Mouse (Mus musculus) thymus, adult 18-20 months (tissue): ENCODE measurements around the gene Spsb1.

Source experiments
- DNase-seq, 2 experiments: peaks; one replicate each; pipeline ENCODE4 v3.0.0; 2022; ENCODE audit warnings: mixed read lengths in 2 of 2

The Spsb1 gene

DNA sequence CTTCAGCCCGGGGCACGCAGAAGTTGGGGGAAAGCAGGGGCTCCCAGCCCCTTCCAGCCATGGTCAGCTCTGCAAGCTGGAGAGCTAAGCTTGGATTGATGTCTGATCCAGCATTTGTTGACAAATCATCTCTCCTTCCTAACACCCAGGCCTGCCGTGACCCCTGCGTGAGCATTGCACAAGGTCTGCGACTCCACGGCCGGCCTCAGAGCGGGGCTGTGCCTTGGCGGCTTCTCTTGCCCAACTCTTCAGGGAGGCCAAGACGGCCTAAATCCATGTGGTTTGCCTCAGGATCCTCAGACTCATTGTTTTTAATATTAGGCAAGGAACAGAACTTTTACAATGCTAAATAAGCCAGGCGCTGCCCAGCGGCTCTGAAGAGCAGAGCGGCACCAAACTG lies 3.6 kb downstream of the Spsb1 start:
- no peak for DNase-seq

DNA sequence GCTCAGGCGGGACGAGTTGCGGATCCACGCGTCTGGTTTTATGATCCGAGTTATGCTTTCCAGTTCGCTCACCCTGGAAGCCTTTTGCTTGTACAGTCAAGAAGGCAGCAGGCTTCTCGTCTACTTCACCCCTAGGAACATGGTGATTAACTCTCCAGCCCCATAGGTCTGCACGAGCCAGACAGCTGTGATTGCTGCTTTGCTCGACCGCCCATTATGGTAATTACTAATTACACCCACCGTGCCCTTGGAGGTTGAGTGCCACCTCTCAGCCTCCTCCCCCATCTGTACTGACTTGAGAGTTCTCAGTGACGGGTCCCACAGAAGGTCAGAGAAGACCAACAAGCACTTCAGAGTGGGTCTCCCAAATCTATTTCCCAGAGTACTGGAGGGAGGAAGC lies 5.2 kb downstream of the Spsb1 start:
- DNase-seq: no peak

DNA sequence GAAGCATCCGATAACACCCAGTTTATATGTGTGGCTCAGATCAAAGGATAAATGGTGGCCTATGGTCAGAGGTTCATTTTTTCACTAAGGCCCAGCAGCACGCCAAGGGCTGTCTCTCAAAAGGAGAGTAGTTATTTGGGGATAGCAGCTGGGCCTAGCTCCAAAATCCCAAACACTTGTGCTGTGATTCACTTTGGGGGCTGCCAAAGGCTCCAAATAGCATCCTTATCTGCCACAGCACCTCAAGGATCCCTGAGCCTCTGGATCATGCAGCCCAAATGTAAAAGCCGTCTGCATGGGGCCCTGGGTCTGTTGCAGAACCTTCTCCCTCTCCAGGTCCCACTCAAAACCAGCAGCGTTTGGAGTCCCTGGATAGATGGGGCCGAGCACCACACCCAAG lies 6.7 kb downstream of the Spsb1 start:
- no peak for DNase-seq

DNA sequence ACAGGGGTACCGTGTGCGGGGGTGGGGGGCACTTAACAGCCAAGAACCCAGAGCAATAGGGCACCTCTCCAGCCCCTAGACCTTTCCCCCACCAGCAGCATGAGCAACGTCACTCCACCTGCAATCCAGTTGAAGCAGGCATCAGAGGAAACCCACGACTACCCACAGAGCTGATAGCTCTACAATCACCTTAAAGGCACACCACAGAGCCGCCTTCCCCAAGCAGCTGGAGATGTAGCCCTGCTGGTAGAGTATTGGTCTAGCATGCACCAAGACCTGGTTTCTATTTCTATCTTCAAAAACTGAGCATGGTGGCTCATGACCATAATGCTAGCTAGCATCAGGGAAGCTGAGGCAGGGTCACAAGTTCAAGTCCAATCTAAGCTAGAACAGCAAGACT lies 7.4 kb downstream of the Spsb1 start:
- DNase-seq: no peak

DNA sequence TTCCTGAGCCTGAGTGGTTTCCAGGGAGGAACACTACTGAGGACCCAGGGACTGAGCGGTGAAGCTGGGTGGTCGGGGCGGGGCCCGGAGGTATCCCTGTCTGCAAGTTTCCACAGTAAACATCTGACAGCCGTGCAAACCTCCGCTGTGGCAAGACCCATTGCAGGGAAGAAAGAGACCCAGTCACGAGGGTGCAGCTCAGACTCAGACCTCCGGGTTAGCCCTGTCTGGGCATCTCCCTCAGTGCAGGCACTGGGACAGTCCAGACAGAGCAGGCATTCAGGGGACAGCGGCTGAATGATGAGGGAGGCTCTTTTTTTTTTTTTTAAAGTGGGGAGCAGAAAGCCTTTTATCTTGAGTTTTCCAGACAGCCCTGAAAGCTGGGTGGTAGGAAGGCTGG lies 9.6 kb downstream of the Spsb1 start:
- DNase-seq: no peak

DNA sequence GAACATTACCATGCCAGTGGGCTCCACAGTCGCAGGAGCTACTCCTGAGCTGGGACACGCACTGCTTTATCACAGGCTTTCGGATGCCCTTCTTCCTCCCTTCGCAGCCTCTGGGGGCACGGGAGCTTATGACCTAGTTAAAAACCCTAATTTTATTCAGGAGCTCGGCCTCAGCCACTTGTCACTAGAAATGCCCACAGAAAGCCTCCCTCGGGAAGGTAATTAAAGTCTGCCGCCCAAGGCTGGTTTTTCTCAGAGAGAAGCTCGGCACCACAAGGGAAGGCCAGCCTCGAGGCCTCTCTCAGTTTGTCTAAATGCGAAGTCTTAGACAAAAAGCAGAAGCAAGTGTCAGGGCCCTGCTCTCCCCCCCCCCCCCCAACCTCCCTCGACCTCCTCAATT lies 10.6 kb downstream of the Spsb1 start:
- no peak for DNase-seq

DNA sequence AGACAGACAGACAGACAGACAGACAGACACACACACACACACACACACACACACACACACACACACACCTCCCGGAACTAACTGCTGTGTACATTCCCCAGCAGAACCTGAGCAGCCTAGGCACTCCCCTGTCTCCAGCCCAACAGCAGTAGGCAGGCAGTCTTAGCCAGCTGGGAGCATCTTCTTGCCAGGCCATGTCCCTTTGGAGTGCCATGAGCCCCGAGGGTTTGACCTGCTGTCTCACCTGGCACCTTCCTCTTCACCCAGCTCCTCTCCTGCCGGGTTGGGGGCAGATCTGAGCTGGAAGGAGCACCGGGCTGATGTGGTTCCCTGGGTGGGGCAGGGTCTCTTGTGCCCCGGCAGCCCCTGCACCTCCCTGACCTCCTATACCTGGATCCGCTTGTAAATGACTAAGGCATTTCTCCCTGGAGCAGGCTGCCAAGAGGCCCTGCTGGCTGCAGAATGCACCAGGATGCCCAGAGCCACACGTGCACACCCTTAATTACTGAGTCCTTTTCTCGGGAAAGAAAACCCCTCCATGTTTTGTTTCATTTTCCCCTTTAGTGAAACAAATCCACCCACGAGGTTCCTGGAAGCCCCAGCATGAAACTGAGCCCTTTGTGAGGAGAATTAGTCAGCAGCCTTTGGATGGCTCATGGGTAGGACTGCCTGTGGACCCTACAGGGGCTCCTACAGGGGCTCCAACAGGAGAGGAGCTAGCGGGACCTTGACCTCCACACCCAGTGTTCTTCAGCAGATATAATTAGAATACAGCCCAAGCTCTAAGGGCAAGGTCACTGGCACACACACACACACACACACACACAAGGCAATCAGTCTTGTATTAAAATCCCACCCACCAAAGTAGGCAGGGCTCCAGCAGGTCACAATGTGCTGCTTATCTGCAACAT lies 11.8 kb downstream of the Spsb1 start:
- DNase-seq: no peak

DNA sequence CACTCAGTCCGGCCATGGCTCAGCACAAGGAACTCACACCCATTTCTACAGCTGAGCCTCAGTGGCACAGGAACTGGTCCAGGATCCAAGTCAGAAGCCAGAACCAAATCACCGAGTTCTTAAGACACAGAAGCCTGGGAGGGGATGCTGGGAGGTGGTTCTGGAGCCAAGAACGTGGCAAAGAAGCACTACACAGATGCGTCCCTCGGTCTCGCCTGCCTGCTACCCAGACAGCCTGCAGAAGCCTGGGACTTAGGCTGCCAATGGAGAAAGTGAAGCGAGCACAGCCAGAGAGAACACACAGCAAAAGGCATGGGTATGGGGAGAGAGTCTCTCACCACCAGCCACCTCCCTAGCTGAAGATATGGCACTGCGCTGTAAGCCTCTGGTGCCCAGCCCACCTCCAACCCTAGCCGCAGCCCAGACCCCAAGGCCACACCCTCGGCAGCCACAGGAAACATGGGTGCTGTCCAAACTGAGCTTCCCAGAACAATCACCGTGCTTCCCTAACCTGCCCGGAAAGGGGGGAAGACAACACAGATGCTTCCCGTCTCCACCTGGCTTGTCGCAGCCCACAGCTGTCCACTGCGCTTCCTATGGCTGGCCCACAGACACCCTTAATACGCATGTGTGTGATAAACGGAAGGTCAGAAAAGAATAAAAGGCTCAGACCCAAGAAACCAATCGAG lies 13.6 kb downstream of the Spsb1 start:
- DNase-seq: no peak

DNA sequence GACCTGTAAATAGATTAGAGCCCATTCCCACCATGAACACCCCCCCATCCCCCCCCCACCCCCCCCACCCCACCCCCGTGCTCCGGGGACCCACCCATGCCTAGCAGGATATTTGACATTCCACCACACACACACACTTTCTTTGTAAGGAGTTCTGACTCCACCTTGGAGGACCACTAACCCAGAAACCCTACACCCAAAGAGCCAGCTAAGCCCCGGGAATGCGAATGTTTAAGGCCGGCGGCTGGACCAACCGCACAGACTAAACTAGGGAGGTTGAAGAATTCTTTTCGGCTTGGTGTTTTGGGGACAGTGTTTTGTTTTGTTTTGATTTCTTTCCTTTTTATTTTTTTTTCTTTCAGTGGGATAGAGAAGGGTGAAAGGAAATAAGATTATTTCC lies 16.1 kb downstream of the Spsb1 start:
- DNase-seq: no peak

DNA sequence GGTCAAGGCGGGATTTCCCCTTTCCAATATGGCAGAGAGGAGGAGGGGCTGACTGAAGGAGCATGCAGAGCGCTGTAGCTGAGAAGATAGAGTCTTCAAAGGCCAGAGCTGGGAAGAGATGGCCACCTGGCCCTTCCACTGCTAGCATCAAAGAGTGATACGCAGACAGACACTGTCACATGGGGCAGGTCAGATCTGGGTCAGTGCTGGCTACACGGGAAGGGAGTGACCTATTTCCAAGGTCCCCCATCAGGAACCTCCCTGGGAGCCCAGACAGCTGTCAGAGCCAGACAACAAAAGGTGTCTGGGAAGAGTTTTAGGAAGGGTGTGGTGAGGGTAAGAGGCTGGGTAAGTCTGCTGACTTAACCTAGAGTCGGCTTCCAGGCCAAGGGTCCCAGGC lies 17.9 kb downstream of the Spsb1 start:
- no peak for DNase-seq

DNA sequence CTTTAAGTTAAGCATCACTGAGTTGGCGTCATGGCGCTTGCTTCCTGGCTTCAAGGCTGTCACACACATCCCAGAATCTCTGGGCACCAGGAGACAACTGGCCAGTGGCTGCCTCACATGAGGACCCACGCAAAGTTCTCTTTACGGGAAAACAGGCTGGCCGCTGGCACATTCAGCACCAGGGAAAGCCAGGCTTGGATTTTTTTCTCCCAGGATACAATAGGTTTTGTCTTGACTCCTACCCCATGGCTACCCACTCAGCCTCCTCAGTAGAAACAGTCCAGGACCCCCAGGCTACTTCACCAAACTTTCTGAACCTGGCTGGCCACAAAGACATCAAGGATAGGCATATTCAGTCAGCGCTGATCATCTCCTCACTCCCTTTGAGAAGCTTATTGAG lies 19.4 kb downstream of the Spsb1 start:
- DNase-seq: no peak

DNA sequence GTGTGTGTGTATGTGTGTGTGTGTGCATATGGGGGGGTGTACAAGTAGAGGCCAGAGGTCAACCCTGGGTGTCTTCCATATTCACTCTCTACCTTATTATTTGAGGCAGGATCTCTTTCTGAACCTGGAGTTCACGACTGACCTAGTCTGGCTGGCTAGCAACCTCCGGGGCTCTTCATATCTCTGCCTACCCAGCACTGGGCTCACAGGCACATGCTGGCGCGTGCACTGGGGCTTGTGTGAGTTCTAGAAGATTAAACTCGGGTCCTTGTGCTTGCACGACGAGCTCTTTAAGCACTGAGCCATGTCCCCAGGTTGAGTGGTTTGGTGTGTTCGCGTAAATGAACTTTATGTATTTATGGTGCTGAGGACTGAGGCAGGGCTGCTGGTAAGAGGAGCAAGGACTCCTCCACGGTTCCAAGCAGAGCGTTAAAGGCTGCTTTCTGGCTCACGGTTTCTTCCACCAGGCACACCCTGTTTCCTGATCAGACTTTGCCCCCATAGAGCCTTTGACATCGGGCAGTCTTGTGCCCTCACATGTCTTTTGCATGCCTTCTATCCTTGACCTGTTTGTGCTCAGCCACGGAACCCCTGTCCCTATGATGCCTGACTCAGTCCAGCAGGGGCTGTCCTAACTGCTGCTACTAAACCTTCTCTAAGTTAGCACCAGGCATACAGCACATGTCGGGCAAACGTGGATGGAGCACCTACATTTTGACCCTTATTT lies 21.2 kb downstream of the Spsb1 start:
- no peak for DNase-seq

DNA sequence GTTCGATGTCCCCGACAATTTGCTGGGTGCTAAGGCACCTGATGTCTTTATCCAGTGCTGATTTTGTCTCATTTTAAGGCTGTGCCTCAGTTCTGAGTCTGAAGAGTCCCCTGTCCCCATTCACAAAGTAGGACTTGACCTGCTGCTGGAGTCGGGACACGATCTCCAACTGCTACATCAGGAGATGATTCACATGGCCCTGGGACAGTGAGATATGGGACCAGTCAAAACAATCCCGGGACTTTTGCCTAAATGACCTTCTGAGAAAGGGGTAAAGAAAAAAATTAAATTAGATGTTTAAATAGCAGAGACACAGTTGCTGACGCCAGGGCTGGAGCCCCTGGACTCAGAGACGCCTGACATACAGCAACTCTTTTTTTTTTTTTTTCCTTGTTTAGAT lies 21.8 kb downstream of the Spsb1 start:
- DNase-seq: no peak

DNA sequence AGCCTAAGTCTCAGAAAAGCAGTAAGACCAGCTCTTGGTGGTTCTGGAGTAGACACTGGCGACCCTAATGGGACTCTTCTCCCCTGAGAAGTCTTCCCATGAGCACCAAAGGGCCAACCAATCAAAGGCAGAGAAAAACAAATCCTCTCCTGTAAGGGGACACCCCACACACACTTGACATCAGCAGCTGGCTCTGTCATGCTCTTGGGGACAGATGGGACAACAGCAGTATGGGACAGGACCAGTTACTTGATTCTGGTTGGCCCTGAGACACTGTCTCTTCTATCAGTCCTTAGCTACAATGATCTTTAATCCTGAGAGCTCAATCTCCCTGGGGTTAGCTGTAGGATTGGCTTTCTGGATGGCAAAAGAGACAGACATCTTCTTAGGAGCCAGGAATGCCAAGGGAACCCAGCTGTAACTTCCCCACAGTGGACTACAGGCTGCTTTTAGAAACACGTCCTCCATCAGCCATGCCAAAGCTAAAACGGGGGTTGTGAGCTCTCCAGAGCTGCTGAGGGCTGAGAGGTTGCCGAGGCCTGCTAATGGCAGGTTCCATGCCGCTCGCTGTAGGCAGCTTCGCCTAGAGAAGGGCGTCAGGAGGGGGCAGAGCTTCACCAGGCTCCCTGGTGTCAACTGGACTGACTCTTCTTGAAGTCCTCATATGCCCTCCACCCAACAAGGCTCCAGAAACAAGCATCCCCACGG lies 22.6 kb downstream of the Spsb1 start:
- DNase-seq: no peak

DNA sequence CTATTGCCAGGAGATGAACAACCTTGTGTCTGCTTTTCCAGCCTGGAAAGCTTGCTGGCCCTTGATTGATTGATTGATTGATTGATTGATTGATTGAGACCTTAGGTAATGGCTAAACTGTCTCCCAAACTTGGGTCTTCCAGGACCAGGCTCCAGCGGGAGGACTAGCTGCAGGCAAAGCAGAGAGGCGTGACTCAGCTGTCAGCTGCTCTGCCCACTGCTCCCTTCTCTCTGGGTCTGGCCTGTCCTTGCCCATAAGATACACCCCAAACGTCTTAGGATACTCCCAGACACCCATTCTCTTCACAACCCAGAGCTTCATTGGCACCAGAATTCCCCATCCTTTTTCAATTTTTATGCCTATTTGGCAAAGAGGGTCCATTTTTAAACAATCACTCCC lies 24.1 kb downstream of the Spsb1 start:
- DNase-seq: no peak

DNA sequence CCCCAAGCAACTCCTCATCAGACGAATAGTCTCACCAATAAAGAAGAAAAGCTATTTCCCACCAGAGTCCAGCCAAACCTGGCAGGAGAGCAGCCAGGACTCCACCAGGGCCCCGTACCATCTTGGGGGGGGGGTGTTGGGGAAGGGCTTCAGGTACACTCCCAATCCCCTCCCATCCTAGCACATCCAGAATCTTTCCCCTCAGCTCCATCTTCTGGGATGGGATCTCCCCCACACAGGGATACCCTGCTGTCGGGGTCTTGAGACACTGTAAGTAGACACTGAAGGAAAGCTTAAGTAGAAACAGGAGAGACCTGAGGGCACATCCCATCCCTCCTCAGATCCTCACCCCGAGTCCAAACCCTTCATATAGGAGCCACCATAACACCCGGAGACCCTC lies 31.8 kb downstream of the Spsb1 start:
- DNase-seq: no peak

DNA sequence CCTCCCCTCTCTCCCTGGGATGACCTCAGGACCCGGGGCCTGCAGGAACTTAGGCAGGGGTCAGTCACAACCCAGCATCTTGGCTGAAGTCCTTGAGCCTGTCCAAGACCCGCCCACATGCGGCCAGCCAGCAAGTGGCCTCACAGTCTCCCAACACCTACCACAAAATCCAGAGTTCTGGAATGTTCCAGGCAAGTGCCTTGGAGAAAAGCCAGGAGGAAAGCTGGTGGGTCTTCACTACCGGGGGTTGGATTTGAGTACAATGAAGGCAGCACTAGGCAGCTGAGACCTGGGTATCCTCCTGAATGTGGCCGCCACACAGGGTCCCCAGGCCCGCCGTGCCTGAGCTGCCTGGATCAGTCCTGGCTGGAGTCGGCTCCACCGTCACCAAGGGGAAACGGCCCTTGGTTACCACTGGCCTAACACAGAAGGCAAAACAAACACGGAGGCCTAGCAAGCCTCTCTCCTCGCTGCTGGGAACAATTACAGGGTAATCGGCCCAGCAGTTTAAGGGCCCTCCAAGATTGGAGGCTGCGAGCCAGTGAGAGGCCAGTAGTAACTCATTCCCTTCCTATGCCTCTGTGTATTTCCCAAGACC lies 32.6 kb downstream of the Spsb1 start:
- no peak for DNase-seq

DNA sequence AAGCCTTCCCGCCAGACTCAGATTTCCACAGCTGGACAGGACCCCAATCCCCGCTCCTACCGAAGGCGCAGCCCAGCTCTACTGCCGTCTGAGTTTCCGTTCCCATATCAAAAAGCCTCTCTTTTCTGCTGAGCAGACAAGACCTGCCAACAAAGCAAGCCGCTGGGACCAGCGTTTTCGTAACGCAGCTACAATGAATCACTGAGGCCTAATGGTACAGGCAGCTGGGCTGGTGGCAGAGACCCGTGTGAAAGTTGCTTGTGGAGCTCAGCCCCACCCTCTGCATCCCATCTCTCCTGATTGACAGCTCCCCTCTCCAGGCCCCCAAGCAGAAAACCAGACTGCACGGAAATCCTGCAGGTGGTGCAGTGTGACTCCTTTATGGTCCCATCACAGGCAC lies 34.0 kb downstream of the Spsb1 start:
- DNase-seq: no peak

DNA sequence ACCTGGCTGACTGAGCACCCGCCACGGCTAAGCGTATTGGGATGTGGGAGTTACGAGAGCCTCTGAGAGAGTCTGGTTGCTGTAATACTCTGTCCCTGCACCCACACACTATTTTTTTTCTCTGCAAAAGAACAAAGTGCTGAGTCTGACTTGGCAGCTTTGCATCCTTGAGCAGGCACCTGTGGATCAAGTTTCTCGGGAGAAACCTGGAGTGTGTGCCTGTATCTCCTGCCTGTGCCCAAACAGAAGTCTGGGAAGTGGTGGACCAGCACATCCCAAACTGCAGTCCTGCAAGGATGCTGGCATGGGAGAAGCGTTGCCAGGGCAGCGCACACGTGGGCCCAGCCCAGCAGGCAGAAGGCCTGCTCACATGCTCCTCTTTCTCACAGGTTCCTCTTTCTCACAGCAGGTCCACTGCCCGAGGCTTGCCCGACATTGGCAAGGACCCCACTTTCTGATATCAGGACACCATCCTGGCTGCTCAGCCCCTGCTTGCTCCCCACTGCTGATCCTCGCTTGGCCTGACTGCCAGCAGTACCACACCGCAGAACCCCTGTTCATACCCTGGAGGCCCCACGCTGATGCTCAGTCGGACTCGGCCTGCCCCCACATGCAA lies 36.3 kb downstream of the Spsb1 start:
- no peak for DNase-seq

DNA sequence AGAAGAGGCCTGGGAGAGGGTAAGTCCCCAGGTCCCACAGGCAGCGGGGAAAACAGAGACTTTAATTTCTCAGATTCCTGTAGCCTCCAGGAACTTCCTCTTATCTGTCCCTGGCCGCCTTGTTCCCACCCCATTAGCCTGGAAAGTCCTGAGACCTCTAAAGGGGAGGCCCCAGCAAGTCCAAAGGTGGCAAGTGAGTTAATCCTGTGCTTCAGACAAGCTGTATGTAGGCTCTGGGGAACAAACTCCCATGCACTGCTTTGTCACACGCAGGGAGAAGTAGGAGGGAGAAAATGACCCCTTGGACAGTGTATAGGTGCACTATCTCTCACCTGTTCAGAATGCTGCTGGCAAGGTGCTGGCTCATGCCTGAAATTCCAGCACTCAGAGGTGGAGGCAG lies 38.0 kb downstream of the Spsb1 start:
- no peak for DNase-seq

DNA sequence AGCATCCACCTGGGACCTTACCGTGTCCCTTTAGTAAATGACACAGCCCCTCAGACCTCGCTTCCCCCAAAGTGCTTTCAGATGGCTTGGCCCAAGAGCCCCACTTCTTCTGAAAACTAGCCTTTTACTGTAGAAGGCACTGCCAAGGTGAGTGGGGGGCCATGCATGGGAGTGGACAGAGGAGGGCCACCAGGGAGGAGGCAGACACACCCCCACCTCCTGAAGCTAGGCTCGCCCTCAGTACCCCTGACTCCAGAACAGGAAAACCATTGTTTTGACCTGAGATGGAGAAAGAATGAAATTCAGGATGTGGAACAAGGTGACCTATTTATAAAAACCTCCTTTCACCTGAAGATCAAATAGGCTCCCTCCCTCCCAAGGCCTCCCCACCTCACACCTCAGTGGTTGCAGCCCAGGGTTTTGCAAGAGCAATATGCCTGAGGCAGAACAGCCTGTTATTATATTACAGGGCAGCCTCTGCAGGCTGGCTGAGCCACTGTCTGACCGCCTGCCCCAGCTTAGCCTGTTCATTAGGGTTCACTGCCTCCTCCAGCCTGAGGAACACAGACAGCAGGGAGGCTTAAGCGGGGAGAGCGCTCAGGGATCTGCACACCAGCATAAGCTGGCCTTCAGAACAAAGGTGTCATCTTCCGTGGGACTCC lies 41.0 kb downstream of the Spsb1 start:
- no peak for DNase-seq

DNA sequence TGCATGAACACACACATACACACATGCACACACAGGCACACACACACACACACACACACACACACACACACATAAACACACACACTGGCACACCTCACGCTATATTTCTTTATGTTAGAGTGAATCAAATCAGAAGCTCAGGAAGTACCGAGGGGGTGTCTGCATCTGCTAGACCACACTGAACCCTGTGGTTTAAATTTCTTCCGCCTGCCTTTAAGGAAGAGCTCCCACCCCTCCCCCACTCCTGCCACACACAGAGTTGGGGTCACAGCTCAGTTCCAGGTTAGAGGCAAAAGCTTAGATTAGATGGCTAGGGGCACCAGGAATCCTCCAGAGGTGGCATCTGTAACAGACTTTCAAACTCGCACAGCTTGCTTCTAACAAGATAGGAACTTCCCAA lies 42.4 kb downstream of the Spsb1 start:
- peak in 1 of 2 experiments; percentile 58 for DNase-seq
